Mouse (Mus musculus) MEL (cell line): Measurements from ENCODE around the gene Tbcb.

Experiments
- CTCF ChIP-seq, 3 experiments: IDR thresholded peaks in 2 of 3; conservative IDR thresholded peaks in 1 of 3; 2 replicates each; pipeline ENCODE4 v1.5.1; 2011 to 2012; ENCODE audit warnings: low read length in 3 of 3, low read depth in 2 of 3, mild to moderate bottlenecking in 2 of 3, improper control_type of control experiment in 1 of 3, inconsistent platforms in 1 of 3, mixed read lengths in 1 of 3, moderate library complexity in 1 of 3; ENCODE audit not compliant: control insufficient read depth in 1 of 3, insufficient read depth in 1 of 3, poor library complexity in 1 of 3, severe bottlenecking in 1 of 3
- E2F4 ChIP-seq: IDR thresholded peaks from 2 replicates; pipeline ENCODE4 v1.6.1; 2011; ENCODE audit warnings: low read depth, low read length, improper control_type of control experiment, borderline replicate concordance
- EP300 ChIP-seq, 2 experiments: IDR thresholded peaks; 2 replicates each; pipeline ENCODE4 v1.6.1; 2011; ENCODE audit warnings: improper control_type of control experiment in 2 of 2, low read length in 2 of 2, low read depth in 1 of 2, mild to moderate bottlenecking in 1 of 2
- GATA1 ChIP-seq: IDR thresholded peaks from 2 replicates; pipeline ENCODE4 v1.6.1; 2011; ENCODE audit warnings: low read depth, low read length, improper control_type of control experiment
- MAFK ChIP-seq: IDR thresholded peaks from 2 replicates; pipeline ENCODE4 v1.6.1; 2011; ENCODE audit warnings: low read depth, mild to moderate bottlenecking, low read length, improper control_type of control experiment, borderline replicate concordance
- MAZ ChIP-seq: IDR thresholded peaks from 2 replicates; pipeline ENCODE4 v1.6.1; 2012; ENCODE audit warnings: low read depth, mild to moderate bottlenecking, inconsistent platforms, low read length, improper control_type of control experiment
- MEF2A ChIP-seq: IDR thresholded peaks from 2 replicates; pipeline ENCODE4 v1.6.1; 2014; ENCODE audit warnings: low read depth, mild to moderate bottlenecking, inconsistent platforms, low read length, improper control_type of control experiment; ENCODE audit not compliant: poor library complexity, insufficient replicate concordance, severe bottlenecking; ENCODE audit errors: extremely low read depth
- POLR2A ChIP-seq, 2 experiments: IDR thresholded peaks; 2 replicates each; pipeline ENCODE4 v1.6.1; 2011 to 2012; ENCODE audit warnings: low read length in 2 of 2, mild to moderate bottlenecking in 2 of 2, control low read depth in 1 of 2, improper control_type of control experiment in 1 of 2, low read depth in 1 of 2, moderate library complexity in 1 of 2; ENCODE audit not compliant: control insufficient read depth in 1 of 2, insufficient read depth in 1 of 2, poor library complexity in 1 of 2
- POLR2AphosphoS5 ChIP-seq: IDR thresholded peaks from 2 replicates; pipeline ENCODE4 v1.6.1; 2012; ENCODE audit warnings: low read depth, borderline replicate concordance, mild to moderate bottlenecking, inconsistent platforms, low read length, moderate library complexity, mixed read lengths
- SIN3A ChIP-seq: IDR thresholded peaks from 2 replicates; pipeline ENCODE4 v1.6.1; 2012; ENCODE audit warnings: low read length, improper control_type of control experiment, inconsistent platforms
- TCF12 ChIP-seq: IDR thresholded peaks from 2 replicates; pipeline ENCODE4 v1.6.1; 2014; ENCODE audit warnings: low read depth, mild to moderate bottlenecking, inconsistent platforms, low read length, improper control_type of control experiment, moderate library complexity
- UBTF ChIP-seq: IDR thresholded peaks from 2 replicates; pipeline ENCODE4 v1.6.1; 2012; ENCODE audit warnings: low read depth, mild to moderate bottlenecking, inconsistent platforms, low read length, improper control_type of control experiment, moderate library complexity, borderline replicate concordance; ENCODE audit not compliant: insufficient read depth
- USF1 ChIP-seq: IDR thresholded peaks from 2 replicates; pipeline ENCODE4 v1.6.1; 2014; ENCODE audit warnings: low read depth, mild to moderate bottlenecking, inconsistent platforms, low read length, improper control_type of control experiment, moderate library complexity
- ZC3H11A ChIP-seq: IDR thresholded peaks from 2 replicates; pipeline ENCODE4 v1.6.1; 2012; ENCODE audit warnings: low read depth, mild to moderate bottlenecking, inconsistent platforms, low read length, improper control_type of control experiment

GRCm38 (mm10) chr7:30199498-30200139 is 32.5 kb downstream of the Tbcb start:
- TF ChIP-seq CTCF (IDR thresholded peaks at IDR 0.05 in 2 of 3, conservative IDR thresholded peaks at IDR 0.05 in 1 of 3; ENCODE audit: control insufficient read depth in 1 of 3, insufficient read depth in 1 of 3, low read depth in 2 of 3, low read length in 3 of 3, poor library complexity in 1 of 3, severe bottlenecking in 1 of 3) (no peak), MEF2A (no peak), TCF12 (no peak), POLR2A (IDR thresholded peaks at IDR 0.05; ENCODE audit: control insufficient read depth in 1 of 2, insufficient read depth in 1 of 2, low read depth in 1 of 2, low read length in 2 of 2, poor library complexity in 1 of 2) (no peak), SIN3A (no peak), USF1 (no peak), MAZ (no peak), GATA1 (no peak), MAFK (no peak), E2F4 (no peak), POLR2AphosphoS5 (no peak), UBTF (no peak), ZC3H11A (no peak), EP300 (IDR thresholded peaks at IDR 0.05; ENCODE audit: low read depth in 1 of 2, low read length in 2 of 2) (no peak)
